Mouse (Mus musculus) megakaryocyte-erythroid progenitor cell, adult 5-6 weeks (primary cell): ENCODE results near the gene Gk. TPM values are rescaled to one million over a fixed set of nuclear protein-coding genes. Genes with fewer than 3 reads are reported as not detected.

ENCODE experiments used
- ATAC-seq: replicated peaks from 2 replicates; pipeline ENCODE4 v1.8.0; 2016; ENCODE audit warnings: mild to moderate bottlenecking, inconsistent platforms; ENCODE audit not compliant: severe bottlenecking, poor library complexity, low FRiP score, low TSS enrichment
- total RNA-seq, 2 experiments: library from RNA; stranded (forward) in 1 of 2; stranded (reverse) in 1 of 2; fragments of 200-1000, 215-1000 nt in 1 of 2; fragments of >200 nt in 1 of 2; fragmentation: Nextera tagmentation in 1 of 2; gene quantifications; 2 replicates each; pipeline ENCODE4 v1.2.3; 2014 to 2017

The Gk gene
- total RNA-seq (2014; fragmentation: Nextera tagmentation) (14.1 and 15.3 TPM in 2 replicates), total RNA-seq (2017) (11.0 and 13.8 TPM in 2 replicates)

GRCm38 (mm10) chrX:85776544-85777087, at the start of gene Gk:
Gene Gk (minus strand): TSS chrX:85776819.
- peak; percentile 90 for ATAC-seq

GRCm38 (mm10) chrX:85804706-85805376, 28.2 kb upstream of the Gk start:
- ATAC-seq, result no peak

- ATAC-seq, result no peak
Measured at GRCm38 (mm10) chrX:85803006-85803405, 26.4 kb upstream of the Gk start.

GRCm38 (mm10) chrX:85797449-85797848, 20.8 kb upstream of the Gk start:
- no peak for ATAC-seq

GRCm38 (mm10) chrX:85778346-85778745, 1.7 kb upstream of the Gk start:
- ATAC-seq, result no peak

DNA sequence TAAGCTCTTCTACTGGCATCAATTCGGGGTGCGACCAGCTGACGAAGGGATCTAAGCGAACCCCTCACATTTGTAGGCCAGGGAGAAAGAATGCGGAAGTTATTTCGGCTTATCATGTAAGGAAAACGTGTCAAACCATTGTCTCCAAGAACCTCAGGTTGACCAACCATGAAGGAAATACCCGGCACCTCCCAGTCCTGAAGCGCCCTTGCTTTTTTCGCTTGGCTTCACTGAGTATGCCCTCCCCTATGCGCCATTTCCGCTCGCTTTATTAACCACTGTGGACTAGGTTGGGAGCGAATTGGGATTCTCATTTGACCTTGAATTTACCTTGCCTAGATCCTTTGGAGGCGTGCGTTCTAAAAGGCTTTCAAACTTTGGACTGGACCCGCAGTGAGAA, 522 bp upstream of the Gk start:
- peak; percentile 56 for ATAC-seq

GRCm38 (mm10) chrX:85775879-85776543, 608 bp downstream of the Gk start:
- peak; percentile 46 for ATAC-seq

DNA sequence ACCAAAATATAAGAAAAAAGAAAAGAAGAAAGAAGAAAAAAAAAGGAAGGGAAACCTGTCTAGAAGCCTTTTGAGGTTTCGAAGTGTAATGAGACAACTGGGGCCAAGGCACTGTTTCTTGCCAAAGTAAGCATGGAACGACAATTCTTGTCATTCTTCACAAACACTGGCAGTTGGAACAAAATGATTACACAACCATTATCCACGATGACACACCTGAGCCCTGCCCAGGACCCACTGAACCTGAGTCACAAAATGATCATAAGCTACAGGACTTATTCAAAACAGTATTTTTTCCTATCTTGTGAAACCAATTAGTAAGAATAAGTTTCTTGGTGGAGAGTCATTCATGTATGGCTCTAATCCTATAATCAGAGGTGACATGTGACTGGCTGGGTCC, 5.3 kb downstream of the Gk start:
- ATAC-seq, result no peak

DNA sequence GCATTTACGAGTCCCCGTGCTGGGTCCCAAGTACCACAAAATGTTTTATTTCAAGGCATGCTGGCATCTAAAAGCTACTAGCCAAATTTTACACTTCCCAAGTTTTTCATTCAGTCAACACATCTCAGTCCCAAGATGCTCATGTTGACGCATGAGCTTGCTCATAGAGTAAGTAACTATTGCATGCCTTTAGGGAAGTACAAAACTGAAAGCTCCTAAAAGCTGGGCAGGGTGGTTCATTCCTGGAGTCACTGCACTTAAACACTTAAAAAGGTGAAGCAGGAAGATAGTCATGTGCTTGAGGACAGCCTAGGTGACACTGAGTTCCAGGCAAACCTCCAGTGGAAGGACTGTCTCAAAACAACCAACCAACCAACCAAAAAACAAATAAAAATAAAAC, 5.9 kb downstream of the Gk start:
- ATAC-seq, result no peak

DNA sequence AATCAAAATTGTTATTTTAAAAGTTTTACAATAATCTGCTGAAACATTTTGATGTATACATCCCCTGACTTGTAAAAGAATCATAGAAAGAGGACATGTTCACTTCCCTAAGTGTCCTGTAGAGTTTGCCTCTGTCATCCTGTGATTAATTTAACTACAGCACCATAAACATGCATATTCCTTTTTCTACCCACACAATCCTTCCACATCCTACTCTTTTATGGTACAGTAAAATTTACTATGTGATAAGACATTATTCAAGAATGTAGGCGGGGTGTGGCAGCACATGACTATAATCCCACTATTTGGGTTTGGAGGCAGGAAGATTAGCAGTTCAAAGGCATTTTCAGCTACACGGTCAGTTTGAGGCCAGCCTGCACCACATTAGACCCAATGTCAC, 8.0 kb downstream of the Gk start:
- ATAC-seq, result no peak

GRCm38 (mm10) chrX:85756005-85756404, 20.6 kb downstream of the Gk start:
- ATAC-seq, result no peak

GRCm38 (mm10) chrX:85743837-85744236, 32.8 kb downstream of the Gk start:
- no peak for ATAC-seq

DNA sequence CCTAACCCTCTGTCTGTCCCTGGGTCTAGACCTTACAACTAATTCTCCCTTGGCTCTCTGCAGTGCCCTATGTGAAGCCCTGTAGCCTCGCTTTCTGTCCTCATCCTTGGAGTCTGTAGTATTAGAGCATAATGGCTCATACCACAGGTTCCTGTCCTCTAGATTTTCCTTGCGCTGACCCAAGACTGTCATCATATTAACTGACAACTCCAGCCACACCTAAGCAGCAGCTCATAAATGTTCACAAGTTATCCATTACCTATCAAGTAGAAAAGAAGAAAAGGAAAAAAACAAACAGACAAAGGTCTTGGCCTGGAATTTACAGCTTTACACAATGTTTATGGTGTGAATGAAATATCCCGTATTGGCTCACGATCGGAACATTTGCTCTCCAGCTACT, 43.4 kb downstream of the Gk start:
- ATAC-seq, result no peak

DNA sequence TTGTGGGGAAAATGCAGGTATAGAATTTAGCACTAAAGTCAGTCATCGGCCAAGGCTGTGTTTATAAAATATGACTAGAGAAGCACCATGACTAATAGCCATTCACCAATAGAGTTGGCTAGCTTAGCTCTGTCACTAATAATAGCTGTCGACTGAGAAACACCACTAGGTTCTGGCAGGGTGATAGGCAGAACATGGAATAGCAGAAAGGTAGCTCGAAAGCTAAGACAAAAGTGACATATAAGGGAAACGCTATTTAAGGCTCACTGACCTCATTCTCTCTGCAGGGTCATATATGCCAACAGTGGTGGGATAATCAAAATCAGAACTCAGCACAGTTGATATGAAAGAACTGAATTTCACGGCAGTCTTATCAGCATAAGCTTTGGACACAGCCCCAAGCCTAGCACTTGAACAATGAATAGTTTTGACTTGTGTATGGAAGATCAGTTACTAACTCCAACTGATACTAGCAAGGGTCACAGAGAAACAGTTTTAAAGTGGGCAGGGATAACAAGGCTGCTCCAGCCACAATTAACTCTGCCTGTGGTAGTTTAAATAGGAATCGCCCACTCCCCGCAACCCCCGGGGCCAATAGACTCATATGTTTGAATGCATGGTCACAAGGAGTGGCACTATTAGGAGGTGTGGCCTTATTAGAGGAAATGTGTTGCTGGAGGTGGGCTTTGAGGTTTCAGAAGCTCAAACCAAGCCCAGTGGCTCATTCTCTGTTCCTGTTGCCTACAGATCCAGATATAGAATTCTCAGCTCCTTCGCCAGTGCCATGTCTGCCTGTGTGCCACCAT, 45.3 kb downstream of the Gk start:
- no peak for ATAC-seq

- ATAC-seq, result no peak
Measured at GRCm38 (mm10) chrX:85721226-85721625, 55.4 kb downstream of the Gk start.

DNA sequence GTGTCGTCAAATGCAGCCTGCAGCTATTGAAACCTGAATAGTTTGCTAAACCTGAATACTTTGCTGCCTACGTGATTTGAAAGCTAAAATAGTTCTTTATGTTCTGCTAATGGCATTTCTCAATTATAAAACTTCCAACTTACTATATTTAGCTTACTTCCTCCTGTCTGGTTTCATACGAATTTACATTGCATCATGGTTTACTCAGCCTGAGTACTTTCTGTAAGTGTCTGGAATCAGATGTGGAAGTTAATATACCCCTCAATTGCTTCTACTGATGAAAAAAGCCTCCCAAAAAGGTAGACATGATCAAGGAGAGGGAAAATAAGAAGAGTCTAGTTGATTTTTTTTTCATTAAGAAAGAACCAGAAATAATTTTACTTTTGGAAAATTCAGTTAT, 66.2 kb downstream of the Gk start:
- ATAC-seq, result no peak

DNA sequence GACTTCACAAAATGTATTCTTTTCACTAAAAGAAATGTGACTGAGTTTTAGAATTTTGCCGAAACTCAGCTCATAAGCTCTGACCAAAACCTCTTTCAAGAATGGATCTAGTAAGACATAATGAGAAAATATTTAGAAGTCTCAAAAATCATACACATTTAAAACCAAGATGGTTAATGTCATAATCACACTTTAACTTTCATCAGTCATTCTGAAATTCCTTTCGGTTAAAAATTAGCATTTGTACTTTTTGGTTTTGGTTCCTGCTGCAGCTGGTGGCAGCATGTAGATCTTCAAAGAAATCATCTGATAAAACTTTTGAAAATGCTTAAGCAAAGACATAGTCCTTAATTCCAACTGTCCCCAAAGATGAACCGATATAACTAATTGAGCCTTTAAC, 70.9 kb downstream of the Gk start:
- ATAC-seq, result no peak

- no peak for ATAC-seq
Measured at GRCm38 (mm10) chrX:85683723-85684122, 92.9 kb downstream of the Gk start.

- ATAC-seq, result no peak
Measured at GRCm38 (mm10) chrX:85682125-85682524, 94.5 kb downstream of the Gk start.

- 0 out of 2 replicates have a peak, but pooled peaks have one; percentile 52 for ATAC-seq
Measured at GRCm38 (mm10) chrX:85676808-85677207, 99.8 kb downstream of the Gk start.
